Mouse (Mus musculus): ENCODE measurements around the gene Ccr4. TPM values are rescaled to one million over a fixed set of nuclear protein-coding genes. Genes with fewer than 3 reads are reported as not detected.

The Ccr4 gene
- polyA plus RNA-seq, 1 experiment = 1.1 TPM

DNA sequence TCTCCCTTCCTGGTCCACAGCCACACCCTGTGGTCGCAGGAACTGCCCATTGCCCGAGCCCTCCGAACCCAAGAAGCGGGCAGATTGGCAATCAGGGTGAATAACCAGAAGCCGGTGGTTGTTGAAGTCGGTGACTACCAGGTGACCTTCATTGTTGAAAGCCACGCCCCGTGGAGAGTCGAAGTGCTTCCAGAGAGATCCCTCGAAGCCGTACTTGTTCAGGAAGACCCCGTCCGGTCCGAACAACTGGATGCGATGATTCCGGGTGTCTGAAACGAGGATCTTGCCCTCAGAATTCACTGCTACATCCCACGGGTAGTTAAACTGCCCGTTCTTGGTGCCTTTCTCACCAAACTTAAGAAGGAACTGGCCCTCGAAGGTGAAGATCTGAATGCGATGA, 8.1 kb upstream of the Ccr4 start:
- Histone ChIP-seq H3K27ac (ENCODE audit: insufficient read depth, low read depth, low read length) (no peak overlapping the region), H3K4me3 (ENCODE audit: low read depth, low read length) (no peak overlapping the region), H3K36me3 (ENCODE audit: control insufficient read depth, insufficient read depth, low read length) (no peaks in the 10 kb centered on the region), H3K27me3 (ENCODE audit: control insufficient read depth, insufficient read depth, low read length) (no peaks in the 10 kb centered on the region), H3K4me1 (ENCODE audit: control insufficient read depth, insufficient read depth, insufficient read length, low read length) (no peaks in the 10 kb centered on the region)
- WGBS = 98% methylated on average over 21 of the region's 21 CpGs
- TF ChIP-seq CTCF (IDR thresholded peaks at IDR 0.05; ENCODE audit: extremely low read depth, insufficient read length, insufficient replicate concordance, low read depth, low read length) = no peak
- no peak for TF ChIP-seq POLR2A (IDR thresholded peaks at IDR 0.05; ENCODE audit: low read depth, low read length)

DNA sequence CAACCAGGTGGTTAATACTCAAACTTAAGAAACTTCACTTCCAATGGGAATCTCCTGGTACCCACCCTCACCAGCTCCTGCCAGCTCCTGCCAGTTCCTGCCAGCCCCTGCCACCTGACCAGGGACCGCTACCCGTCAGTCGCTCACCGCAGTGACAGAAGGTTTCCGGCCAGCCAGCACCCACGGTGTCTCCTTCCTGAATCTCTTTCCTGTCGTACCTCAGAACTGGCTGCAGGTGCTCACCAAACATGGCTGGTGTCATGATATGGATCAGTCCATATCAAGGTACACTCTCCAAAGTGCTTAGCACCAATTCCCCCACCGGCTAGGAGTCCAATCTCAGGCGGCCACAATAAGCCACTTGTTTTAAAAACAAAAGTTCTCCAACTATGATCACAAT, 5.1 kb upstream of the Ccr4 start:
- 84% methylated on average over 9 of the region's 9 CpGs for WGBS
- no peak for TF ChIP-seq POLR2A (IDR thresholded peaks at IDR 0.05; ENCODE audit: low read depth, low read length)
- TF ChIP-seq CTCF (IDR thresholded peaks at IDR 0.05; ENCODE audit: extremely low read depth, insufficient read length, insufficient replicate concordance, low read depth, low read length) = no peak
- no peaks in the 10 kb centered on the region for H3K27me3 ChIP-seq (ENCODE audit: control insufficient read depth, insufficient read depth, low read length)

GRCm38 (mm10) chr9:114507421-114507820, 2.7 kb upstream of the Ccr4 start:
- Histone ChIP-seq H3K4me1 (ENCODE audit: control insufficient read depth, insufficient read depth, insufficient read length, low read length) (peaks cover 2% of the 10 kb centered on the region; the same call in 1 of the 2 replicates), H3K27ac (ENCODE audit: insufficient read depth, low read depth, low read length) (no peak overlapping the region), H3K36me3 (ENCODE audit: control insufficient read depth, insufficient read depth, low read length) (no peaks in the 10 kb centered on the region), H3K27me3 (ENCODE audit: control insufficient read depth, insufficient read depth, low read length) (no peaks in the 10 kb centered on the region), H3K4me3 (ENCODE audit: low read depth, low read length) (no peak overlapping the region)
- WGBS = 80% methylated on average over 9 of the region's 9 CpGs
- no peak for TF ChIP-seq POLR2A (IDR thresholded peaks at IDR 0.05; ENCODE audit: low read depth, low read length)
- TF ChIP-seq CTCF (IDR thresholded peaks at IDR 0.05; ENCODE audit: extremely low read depth, insufficient read length, insufficient replicate concordance, low read depth, low read length) = no peak

More for the DNA sequence above, 5.1 kb upstream of the Ccr4 start:
- Histone ChIP-seq H3K4me1 (ENCODE audit: control insufficient read depth, insufficient read depth, insufficient read length, low read length) (no peaks in the 10 kb centered on the region), H3K4me3 (ENCODE audit: low read depth, low read length) (no peak overlapping the region), H3K27ac (ENCODE audit: insufficient read depth, low read depth, low read length) (no peak overlapping the region), H3K36me3 (ENCODE audit: control insufficient read depth, insufficient read depth, low read length) (no peaks in the 10 kb centered on the region)

- no peak overlapping the region for H3K27ac ChIP-seq (ENCODE audit: insufficient read depth, low read depth, low read length)
- peaks cover 2% of the 10 kb centered on the region; the same call in 1 of the 2 replicates for H3K4me1 ChIP-seq (ENCODE audit: control insufficient read depth, insufficient read depth, insufficient read length, low read length)
- H3K4me3 ChIP-seq (ENCODE audit: low read depth, low read length) = no peak overlapping the region
- WGBS = 59% methylated on average over 4 of the region's 4 CpGs
- no peaks in the 10 kb centered on the region for H3K36me3 ChIP-seq (ENCODE audit: control insufficient read depth, insufficient read depth, low read length)
- TF ChIP-seq POLR2A (IDR thresholded peaks at IDR 0.05; ENCODE audit: low read depth, low read length) (no peak), CTCF (IDR thresholded peaks at IDR 0.05; ENCODE audit: extremely low read depth, insufficient read length, insufficient replicate concordance, low read depth, low read length) (no peak)
- no peaks in the 10 kb centered on the region for H3K27me3 ChIP-seq (ENCODE audit: control insufficient read depth, insufficient read depth, low read length)
These were observed 1.8 kb upstream of the Ccr4 start for GRCm38 (mm10) chr9:114506564-114506963.

DNA sequence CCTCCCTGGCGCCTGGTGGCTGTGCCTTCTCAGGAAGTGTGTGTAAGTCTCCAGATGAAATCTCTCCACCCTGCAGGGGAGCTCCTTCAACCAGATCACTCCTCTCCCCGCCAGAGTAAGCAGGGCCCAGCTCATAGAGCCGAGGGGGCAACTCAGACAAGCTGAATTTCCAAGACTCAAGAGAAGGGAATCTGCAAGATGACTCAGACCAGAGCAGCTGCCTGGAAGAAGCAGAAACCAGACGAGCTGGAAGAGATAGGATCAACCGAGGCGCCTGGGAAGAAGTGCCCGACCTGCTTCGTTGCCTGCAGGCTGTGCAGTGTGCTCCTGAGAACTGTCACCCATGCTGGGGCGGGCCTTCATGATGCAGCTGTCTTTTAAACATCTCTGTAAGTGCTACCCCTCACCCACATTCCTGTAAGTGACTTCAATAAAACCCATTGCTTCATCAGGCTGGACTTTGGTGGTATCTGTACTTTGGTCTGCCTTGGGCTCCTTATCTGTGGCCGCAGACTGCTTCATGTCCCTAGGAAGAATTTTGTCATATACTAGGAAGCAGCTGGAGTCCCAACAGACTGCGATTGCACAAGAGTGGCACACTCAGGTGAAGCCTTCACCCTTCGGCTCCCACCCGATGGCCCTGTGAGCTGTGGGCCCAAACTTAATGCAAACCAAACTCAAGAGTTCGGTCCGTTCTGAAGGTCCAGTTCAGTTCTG, 1.8 kb downstream of the Ccr4 start:
- Histone ChIP-seq H3K36me3 (ENCODE audit: control insufficient read depth, insufficient read depth, low read length) (no peaks in the 10 kb centered on the region), H3K27ac (ENCODE audit: insufficient read depth, low read depth, low read length) (no peak overlapping the region), H3K4me3 (ENCODE audit: low read depth, low read length) (no peak overlapping the region), H3K4me1 (ENCODE audit: control insufficient read depth, insufficient read depth, insufficient read length, low read length) (peaks cover 2% of the 10 kb centered on the region; the same call in 1 of the 2 replicates), H3K27me3 (ENCODE audit: control insufficient read depth, insufficient read depth, low read length) (no peaks in the 10 kb centered on the region)
- WGBS = 38% methylated on average over 15 of the region's 15 CpGs
- TF ChIP-seq CTCF (IDR thresholded peaks at IDR 0.05; ENCODE audit: extremely low read depth, insufficient read length, insufficient replicate concordance, low read depth, low read length) (no peak), POLR2A (IDR thresholded peaks at IDR 0.05; ENCODE audit: low read depth, low read length) (no peak)

DNA sequence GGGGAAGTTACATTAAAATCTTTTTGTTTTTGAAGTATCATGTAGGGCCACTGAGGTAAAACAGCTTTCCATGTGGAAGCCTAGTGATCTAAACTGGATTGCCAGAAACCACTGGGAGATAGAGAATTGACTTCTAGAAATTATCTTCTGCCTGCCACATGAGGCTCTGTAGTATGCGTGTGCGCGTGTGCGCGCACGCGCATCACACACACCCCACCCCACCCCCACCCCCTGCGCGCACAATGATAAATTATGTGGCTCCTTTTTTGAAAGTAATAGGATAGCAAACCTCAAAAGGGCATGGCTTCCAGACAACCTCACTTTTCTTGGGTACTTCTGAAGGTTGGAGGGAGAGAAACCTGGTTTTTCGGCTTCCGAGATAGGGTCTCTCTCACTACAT, 2.8 kb downstream of the Ccr4 start:
- no peaks in the 10 kb centered on the region for H3K36me3 ChIP-seq (ENCODE audit: control insufficient read depth, insufficient read depth, low read length)
- H3K4me3 ChIP-seq (ENCODE audit: low read depth, low read length) = no peak overlapping the region
- TF ChIP-seq POLR2A (IDR thresholded peaks at IDR 0.05; ENCODE audit: low read depth, low read length) (no peak), CTCF (IDR thresholded peaks at IDR 0.05; ENCODE audit: extremely low read depth, insufficient read length, insufficient replicate concordance, low read depth, low read length) (no peak)
- no peak overlapping the region for H3K27ac ChIP-seq (ENCODE audit: insufficient read depth, low read depth, low read length)
- H3K27me3 ChIP-seq (ENCODE audit: control insufficient read depth, insufficient read depth, low read length) = no peaks in the 10 kb centered on the region
- H3K4me1 ChIP-seq (ENCODE audit: control insufficient read depth, insufficient read depth, insufficient read length, low read length) = peaks cover 2% of the 10 kb centered on the region; the same call in 1 of the 2 replicates
- WGBS = 98% methylated on average over 11 of the region's 11 CpGs

DNA sequence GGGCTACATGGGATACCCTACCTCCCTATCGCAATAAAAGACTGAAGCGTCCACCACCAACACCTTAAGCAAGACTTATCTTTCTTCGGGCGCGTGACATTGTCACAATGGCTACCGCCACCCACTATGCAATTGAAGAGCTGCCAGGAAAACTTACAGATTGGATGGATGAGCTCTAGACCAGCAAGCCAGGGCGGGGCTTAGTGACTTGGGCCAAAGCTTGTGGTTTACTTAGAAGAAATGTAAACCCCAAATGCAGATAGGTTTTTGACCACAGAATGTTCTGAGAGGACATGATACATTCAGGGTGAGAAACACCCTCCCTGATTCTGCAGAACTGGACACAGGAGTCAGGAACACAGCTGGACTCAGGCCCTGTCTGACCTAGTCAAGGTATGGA, 3.6 kb downstream of the Ccr4 start:
- 82% methylated on average over 7 of the region's 7 CpGs for WGBS
- Histone ChIP-seq H3K4me1 (ENCODE audit: control insufficient read depth, insufficient read depth, insufficient read length, low read length) (peaks cover 2% of the 10 kb centered on the region; the same call in 1 of the 2 replicates), H3K36me3 (ENCODE audit: control insufficient read depth, insufficient read depth, low read length) (no peaks in the 10 kb centered on the region), H3K4me3 (ENCODE audit: low read depth, low read length) (no peak overlapping the region), H3K27me3 (ENCODE audit: control insufficient read depth, insufficient read depth, low read length) (no peaks in the 10 kb centered on the region), H3K27ac (ENCODE audit: insufficient read depth, low read depth, low read length) (no peak overlapping the region)
- TF ChIP-seq CTCF (IDR thresholded peaks at IDR 0.05; ENCODE audit: extremely low read depth, insufficient read length, insufficient replicate concordance, low read depth, low read length) = no peak
- no peak for TF ChIP-seq POLR2A (IDR thresholded peaks at IDR 0.05; ENCODE audit: low read depth, low read length)
